Mouse (Mus musculus) megakaryocyte, embryonic 14.5 days (primary cell): ENCODE measurements around the gene Car7. TPM values are rescaled to one million over a fixed set of nuclear protein-coding genes. Genes with fewer than 3 reads are reported as not detected.

Experiments used
- H3K27me3 ChIP-seq: replicated peaks from 2 replicates; pipeline ENCODE3; 2012; ENCODE audit warnings: inconsistent platforms
- H3K36me3 ChIP-seq: replicated peaks from 2 replicates; pipeline ENCODE3; 2012; ENCODE audit warnings: low read length, inconsistent platforms, mixed read lengths
- H3K4me1 ChIP-seq: 2 replicates; pipeline ENCODE4 v1.6.1; 2012; ENCODE audit warnings: inconsistent platforms
- H3K4me3 ChIP-seq: replicated peaks from 2 replicates; pipeline ENCODE3; 2012; ENCODE audit warnings: moderate library complexity, mild to moderate bottlenecking, inconsistent platforms
- H3K9me3 ChIP-seq: 2 replicates; pipeline ENCODE4 v1.6.1; 2012; ENCODE audit warnings: inconsistent platforms
- FLI1 ChIP-seq: IDR thresholded peaks from 2 replicates; pipeline ENCODE4 v1.6.1; 2012; ENCODE audit warnings: low read length, inconsistent platforms, mixed read lengths
- GATA1 ChIP-seq: IDR thresholded peaks from 3 replicates; pipeline ENCODE4 v1.6.1; 2012; ENCODE audit warnings: mixed read lengths, low read length, inconsistent platforms, borderline replicate concordance
- polyA plus RNA-seq: library from polyadenylated mRNA; stranded (reverse); fragments of >175 nt; gene quantifications from 2 replicates; pipeline ENCODE4 v1.2.3, GENCODE M21; 2012; ENCODE audit warnings: low replicate concordance; ENCODE audit not compliant: insufficient read depth

Car7 gene
- polyA plus RNA-seq, 1 experiment, result 1.1 TPM

DNA sequence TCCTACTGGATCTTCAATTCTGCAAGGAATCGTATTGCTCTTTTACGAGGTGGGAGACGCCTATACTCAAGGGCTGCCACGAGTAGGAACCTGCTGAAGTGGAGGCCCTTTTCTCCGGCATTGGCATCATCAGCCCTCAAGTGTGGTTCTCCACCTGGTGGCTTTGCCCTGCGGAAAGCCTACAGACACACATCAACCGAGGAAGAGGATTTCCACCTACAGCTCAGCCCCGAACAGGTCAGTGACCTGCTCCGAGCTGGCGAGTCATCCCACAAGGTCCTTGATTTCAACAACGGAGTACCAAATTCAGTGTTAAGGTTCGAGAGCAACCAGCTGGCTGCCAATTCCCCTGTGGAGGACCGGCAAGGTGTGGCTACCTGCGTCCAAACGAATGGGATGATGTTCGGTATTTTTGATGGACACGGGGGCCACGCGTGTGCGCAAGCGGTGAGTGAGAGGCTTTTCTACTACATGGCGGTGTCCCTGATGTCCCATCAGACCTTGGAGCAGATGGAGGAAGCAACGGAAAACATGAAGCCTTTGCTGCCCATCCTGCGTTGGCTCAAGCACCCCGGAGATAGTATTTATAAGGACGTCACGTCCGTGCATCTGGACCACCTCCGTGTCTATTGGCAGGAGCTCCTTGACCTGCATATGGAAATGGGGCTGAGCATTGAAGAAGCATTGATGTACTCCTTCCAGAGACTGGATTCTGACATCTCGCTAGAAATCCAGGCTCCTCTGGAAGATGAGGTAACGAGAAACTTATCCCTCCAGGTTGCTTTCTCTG lies 59.2 kb downstream of the Car7 start:
- peaks cover 65% of the 10 kb centered on the region for H3K4me1 ChIP-seq

DNA sequence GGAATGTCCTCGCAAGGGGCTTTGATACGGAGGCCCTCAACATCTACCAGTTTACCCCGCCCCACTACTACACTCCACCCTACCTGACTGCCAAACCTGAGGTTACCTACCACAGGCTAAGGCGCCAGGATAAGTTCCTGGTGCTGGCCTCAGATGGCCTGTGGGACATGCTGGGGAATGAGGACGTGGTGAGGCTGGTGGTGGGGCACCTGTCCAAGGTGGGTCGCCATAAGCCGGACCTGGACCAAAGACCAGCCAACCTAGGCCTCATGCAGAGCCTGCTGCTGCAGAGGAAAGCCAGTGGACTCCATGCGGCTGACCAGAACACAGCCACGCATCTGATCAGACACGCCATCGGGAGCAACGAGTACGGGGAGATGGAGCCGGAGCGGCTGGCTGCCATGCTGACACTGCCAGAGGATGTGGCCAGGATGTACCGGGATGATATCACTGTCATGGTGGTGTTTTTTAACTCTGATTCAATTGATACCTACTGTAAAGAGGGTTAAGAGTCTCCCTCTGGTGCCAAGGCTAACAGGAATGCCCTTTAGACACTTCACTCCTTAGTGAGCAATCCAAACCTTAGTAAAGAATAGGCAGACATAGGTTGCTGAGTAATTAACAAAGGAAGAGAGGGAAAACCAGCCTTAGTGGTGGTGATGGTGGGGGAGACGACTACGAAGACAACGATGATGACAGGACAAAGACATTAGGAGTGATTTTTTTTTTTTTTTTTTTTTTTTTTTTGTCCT lies 60.3 kb downstream of the Car7 start:
- H3K4me3 ChIP-seq, result no peak overlapping the region
- H3K9me3 ChIP-seq, result no peaks in the 10 kb centered on the region
- TF ChIP-seq GATA1 (no peak), FLI1 (no peak)
- no peaks in the 10 kb centered on the region for H3K27me3 ChIP-seq
- peaks cover 58% of the 10 kb centered on the region for H3K4me1 ChIP-seq
- peaks cover 63% of the 10 kb centered on the region for H3K36me3 ChIP-seq

More for the DNA sequence above, 59.2 kb downstream of the Car7 start:
- H3K27me3 ChIP-seq, result no peaks in the 10 kb centered on the region
- TF ChIP-seq FLI1, result no peak
- peaks cover 56% of the 10 kb centered on the region for H3K36me3 ChIP-seq
- H3K4me3 ChIP-seq, result no peak overlapping the region
- no peaks in the 10 kb centered on the region for H3K9me3 ChIP-seq

DNA sequence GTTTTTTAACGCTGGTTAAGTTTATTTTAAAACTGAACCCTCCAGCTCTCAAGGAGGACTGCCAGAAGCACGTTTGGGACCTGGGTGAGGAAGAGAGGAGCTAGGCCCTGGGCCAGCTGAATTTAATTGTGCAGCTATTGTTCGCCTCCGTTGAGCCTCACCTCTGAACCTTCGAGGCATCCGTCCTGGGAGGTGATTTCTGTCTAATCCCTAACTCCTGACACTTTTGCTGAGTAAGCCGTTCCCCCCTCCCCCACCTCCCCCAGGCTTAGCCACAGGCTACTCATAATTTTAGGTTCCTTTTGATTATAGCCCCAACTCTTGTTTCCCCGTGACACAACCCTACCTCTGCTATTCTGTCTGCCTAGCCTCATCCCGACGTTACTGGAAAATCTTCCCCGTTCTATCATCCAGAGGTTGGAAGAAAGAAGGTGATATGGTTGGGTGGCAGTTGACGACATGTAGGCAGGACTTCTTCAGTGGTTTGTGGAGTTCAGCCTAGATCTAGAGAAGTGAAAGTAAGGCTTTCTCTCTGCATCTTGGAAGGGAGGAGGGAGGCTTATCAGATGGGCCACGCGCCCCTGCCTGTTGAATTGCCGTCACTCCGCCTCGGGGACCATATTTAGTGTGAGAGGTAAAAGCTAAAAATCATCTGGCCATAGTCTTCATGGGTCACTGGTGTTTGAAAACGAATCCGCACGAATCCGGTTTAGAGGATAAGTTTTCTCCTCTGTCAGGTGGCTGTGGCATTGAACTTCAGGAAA lies 61.5 kb downstream of the Car7 start:
- H3K36me3 ChIP-seq, result peaks cover 63% of the 10 kb centered on the region
- H3K4me3 ChIP-seq, result no peak overlapping the region
- H3K27me3 ChIP-seq, result no peaks in the 10 kb centered on the region
- TF ChIP-seq FLI1, result no peak
- TF ChIP-seq GATA1, result no peak
- H3K4me1 ChIP-seq, result peaks cover 50% of the 10 kb centered on the region
- H3K9me3 ChIP-seq, result no peaks in the 10 kb centered on the region

DNA sequence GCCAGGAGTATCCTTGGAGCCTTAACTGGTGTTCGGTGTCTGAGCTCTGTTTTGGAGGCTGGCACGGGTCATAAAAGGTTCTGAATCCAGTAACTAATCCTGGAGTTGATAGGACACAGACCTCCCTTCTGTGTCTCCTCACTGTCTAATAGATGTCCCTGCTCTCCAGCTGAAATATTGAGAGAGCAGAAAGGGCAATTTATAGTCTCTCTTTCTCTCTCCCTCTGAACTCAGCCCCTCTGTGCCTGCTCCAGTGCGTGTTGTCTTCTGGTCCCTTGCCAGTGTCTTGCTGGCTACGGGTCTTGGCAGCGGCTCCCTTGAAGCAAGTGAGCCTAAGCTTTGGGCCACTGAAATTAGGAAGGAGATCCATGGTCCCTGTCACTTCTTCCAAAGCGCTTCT lies 63.2 kb downstream of the Car7 start:
- no peaks in the 10 kb centered on the region for H3K9me3 ChIP-seq
- H3K4me3 ChIP-seq, result no peak overlapping the region
- TF ChIP-seq GATA1 (no peak), FLI1 (no peak)
- H3K36me3 ChIP-seq, result peaks cover 63% of the 10 kb centered on the region
- H3K27me3 ChIP-seq, result peaks cover 7% of the 10 kb centered on the region
- H3K4me1 ChIP-seq, result peaks cover 50% of the 10 kb centered on the region

DNA sequence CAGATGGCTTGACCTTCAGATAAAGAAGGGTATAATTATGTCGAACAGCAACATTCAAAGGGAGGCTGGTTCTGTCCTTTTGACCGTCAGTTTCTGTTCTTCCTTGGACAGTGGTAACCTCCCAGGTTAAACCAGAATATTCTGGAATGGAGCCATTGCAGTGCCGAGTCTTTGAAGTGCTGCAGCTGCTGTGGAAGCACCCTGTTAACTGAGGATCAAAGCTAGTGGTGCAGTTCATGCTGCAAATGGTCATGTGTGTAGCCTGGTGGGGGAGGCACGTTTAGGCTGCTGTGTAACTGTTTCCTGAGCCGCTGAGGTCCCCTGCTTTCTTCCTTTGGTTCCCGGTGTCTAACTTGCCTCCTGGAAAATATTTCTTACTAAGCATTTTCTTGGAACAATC lies 64.0 kb downstream of the Car7 start:
- H3K9me3 ChIP-seq, result no peaks in the 10 kb centered on the region
- TF ChIP-seq GATA1 (no peak), FLI1 (no peak)
- H3K4me1 ChIP-seq, result peaks cover 48% of the 10 kb centered on the region
- H3K4me3 ChIP-seq, result no peak overlapping the region
- H3K27me3 ChIP-seq, result peaks cover 7% of the 10 kb centered on the region
- H3K36me3 ChIP-seq, result peaks cover 58% of the 10 kb centered on the region

Other genes starting within 250 kb of the Car7 start
- not detected in 2 replicates for gene Cmtm2a, start 241.5 kb upstream of the Car7 start, polyA plus RNA-seq
- not detected in 2 replicates for gene Gm45711, start 224.6 kb upstream of the Car7 start, polyA plus RNA-seq
- gene Cmtm1, start 224.5 kb upstream of the Car7 start, polyA plus RNA-seq, result not detected in 2 replicates
- gene Gm11020, start 213.1 kb upstream of the Car7 start, polyA plus RNA-seq, result not detected in 2 replicates
- not detected in 2 replicates for gene Cmtm2b, start 212.5 kb upstream of the Car7 start, polyA plus RNA-seq
- 64.5 and 65.4 TPM in 2 replicates for gene Cmtm3, start 195.3 kb upstream of the Car7 start, polyA plus RNA-seq
- 0.69 and 1.2 TPM in 2 replicates for gene Cmtm4, start 138.9 kb upstream of the Car7 start, polyA plus RNA-seq
- gene Dync1li2, start 91.6 kb upstream of the Car7 start, polyA plus RNA-seq, result 5.1 and 12.1 TPM in 2 replicates
- gene Terb1, start 24.8 kb upstream of the Car7 start, polyA plus RNA-seq, result not detected in 2 replicates
- 1.5 TPM in 1 of 2 replicates, not detected in the other for gene Nae1, start 52 bp upstream of the Car7 start, polyA plus RNA-seq
- 1.3 TPM in 1 of 2 replicates, not detected in the other for gene Pdp2, start 56.8 kb downstream of the Car7 start, polyA plus RNA-seq
- not detected in 2 replicates for gene Cdh16, start 89.7 kb downstream of the Car7 start, polyA plus RNA-seq
- 2.2 TPM in 1 of 2 replicates, not detected in the other for gene Rrad, start 96.6 kb downstream of the Car7 start, polyA plus RNA-seq
- gene Ciao2b, start 107.3 kb downstream of the Car7 start, polyA plus RNA-seq, result 39.8 and 119 TPM in 2 replicates
- gene Ces2a, start 199.3 kb downstream of the Car7 start, polyA plus RNA-seq, result not detected in 2 replicates